ENCODE assay signal across 8 mouse cellular contexts in genomic region chr13:54371049-54371386, GRCm38 (mm10). TPM values are rescaled to one million over a fixed set of nuclear protein-coding genes. Genes with fewer than 3 reads are reported as not detected.
A peak's percentile ranks its signal among the peaks of the same experiment; 100 is the strongest.
DNase-seq lines count a peak whose midpoint lies in the region; ATAC-seq and TF ChIP-seq lines count a peak whose summit lies in the region.

TSS of gene Cplx2 (plus strand) at chr13:54371349.

- peak within 1 kb of the TSS; percentile 77 for H3K9ac ChIP-seq in forebrain, embryonic 14.5 days (ENCODE audit: low read length)
- H3K9ac ChIP-seq in limb, embryonic 13.5 days: no peak within 1 kb of the TSS

- peaks cover 13% of the 10 kb centered on the region for H3K9me3 ChIP-seq in E14TG2a.4 (ENCODE audit: low read length)
- H3K9me3 ChIP-seq in forebrain, embryonic 14.5 days (replicated peaks; ENCODE audit: control insufficient read depth, low read length): no peaks in the 10 kb centered on the region
- no peaks in the 10 kb centered on the region for H3K9me3 ChIP-seq in limb, embryonic 13.5 days

- peak within 1 kb of the TSS; percentile 78 for H3K4me3 ChIP-seq in E14TG2a.4 (replicated peaks; ENCODE audit: low read length)
- peak within 1 kb of the TSS; percentile 48 for H3K4me3 ChIP-seq in forebrain, embryonic 14.5 days (ENCODE audit: low read depth, low read length)
- H3K4me3 ChIP-seq in limb, embryonic 13.5 days: peak within 1 kb of the TSS; percentile 35

- TF ChIP-seq CTCF in E14TG2a.4 (conservative IDR thresholded peaks at IDR 0.05; ENCODE audit: low read length): no peak

- H3K4me1 ChIP-seq in E14TG2a.4 (replicated peaks; ENCODE audit: low read depth, low read length): peaks cover 26% of the 10 kb centered on the region
- peaks cover 24% of the 10 kb centered on the region for H3K4me1 ChIP-seq in forebrain, embryonic 14.5 days (ENCODE audit: control insufficient read depth, insufficient read depth, low read length)
- peaks cover 24% of the 10 kb centered on the region for H3K4me1 ChIP-seq in limb, embryonic 13.5 days

- no peaks in the 10 kb centered on the region for H3K36me3 ChIP-seq in E14TG2a.4 (ENCODE audit: insufficient read depth, low read length)
- H3K36me3 ChIP-seq in forebrain, embryonic 14.5 days (ENCODE audit: control insufficient read depth, insufficient read depth, low read length): no peaks in the 10 kb centered on the region
- no peaks in the 10 kb centered on the region for H3K36me3 ChIP-seq in limb, embryonic 13.5 days

- ATAC-seq in forebrain, embryonic 14.5 days: no peak
- no peak for ATAC-seq in limb, embryonic 13.5 days (ENCODE audit: low FRiP score, low read depth)

- H3K4me2 ChIP-seq in forebrain, embryonic 14.5 days (ENCODE audit: low read length): peak within 1 kb of the TSS; percentile 68
- H3K4me2 ChIP-seq in limb, embryonic 13.5 days (replicated peaks): peak within 1 kb of the TSS; percentile 64

- under 1% methylated on average over 7 of the region's 7 CpGs for WGBS in forebrain, embryonic 14.5 days
- WGBS in limb, embryonic 13.5 days: 3% methylated on average over 7 of the region's 7 CpGs

- peaks cover 84% of the 10 kb centered on the region for H3K27me3 ChIP-seq in E14TG2a.4 (ENCODE audit: insufficient read depth, low read length)
- no peaks in the 10 kb centered on the region for H3K27me3 ChIP-seq in forebrain, embryonic 14.5 days (replicated peaks; ENCODE audit: control insufficient read depth, insufficient read depth, low read length)
- peaks cover 52% of the 10 kb centered on the region for H3K27me3 ChIP-seq in limb, embryonic 13.5 days

- H3K27ac ChIP-seq in forebrain, embryonic 14.5 days (ENCODE audit: low read depth, low read length): peak within 1 kb of the TSS; percentile 87
- no peak within 1 kb of the TSS; the same call in 1 of the 2 replicates for H3K27ac ChIP-seq in limb, embryonic 13.5 days

- no peak for DNase-seq in gastrocnemius, postnatal 4 days (ENCODE audit: low spot score in 2 of 2)
- no peak for DNase-seq in gastrocnemius, adult 8-10 months (ENCODE audit: low spot score in 2 of 2)
- DNase-seq in forebrain, embryonic 14.5 days (ENCODE audit: low spot score): no peak
- no peak for DNase-seq in ovary, postnatal 14 days (ENCODE audit: low spot score)
- DNase-seq in B cell, adult 2 months: no peak
- DNase-seq in urinary bladder, postnatal 14 days (ENCODE audit: low spot score): no peak

RNA-seq across cellular contexts. Expression of gene Cplx2, which starts in this region (rescaled TPM):
- total RNA-seq in gastrocnemius, postnatal 4 days (2021): 10 to 100 TPM; 12.8 to 13.4 TPM
- under 1 TPM; 0.51 to 0.72 (median 0.65) TPM for total RNA-seq in gastrocnemius, adult 8-10 months (2022)
- polyA plus RNA-seq in forebrain, embryonic 14.5 days (2014; fragmentation: Nextera tagmentation; extraction: Ambion mirVana): 23.4 and 25.7 TPM in 2 replicates
- polyA plus RNA-seq in limb, embryonic 13.5 days (2015; fragmentation: Nextera tagmentation; extraction: Ambion mirVana): 3.8 and 4.0 TPM in 2 replicates

Comparison
In these comparisons a context has a peak if more than half of its experiments do, and no peak if none do; other contexts are left out.
1. RNA of gene Cplx2 (total RNA-seq): 12.8 to 13.4 TPM in gastrocnemius, postnatal 4 days; 0.51 to 0.72 TPM in gastrocnemius, adult 8-10 months; every median in the first group is over 4 times any median in the second.
2. Peak in every context shown above with its lines, with median percentiles within 50 percentile points of each other: H3K4me3 ChIP-seq.